Mouse (Mus musculus) brain, adult 10 weeks (tissue): ENCODE measurements around the gene Plp2. TPM values are rescaled to one million over a fixed set of nuclear protein-coding genes. Genes with fewer than 3 reads are reported as not detected.

Experiments used
- polyA plus RNA-seq: library from polyadenylated mRNA; stranded (reverse); fragments of 350-450 nt; fragmentation: Illumina TruSeq; extraction: RNeasy Lipid Tissue Mini Kit (QIAGEN cat#74804); gene quantifications from one replicate; pipeline ENCODE4 v1.2.3, GENCODE M21; 2015; ENCODE audit warnings: low read depth, low replicate concordance

The Plp2 gene
- 11.6 TPM for polyA plus RNA-seq

DNA sequence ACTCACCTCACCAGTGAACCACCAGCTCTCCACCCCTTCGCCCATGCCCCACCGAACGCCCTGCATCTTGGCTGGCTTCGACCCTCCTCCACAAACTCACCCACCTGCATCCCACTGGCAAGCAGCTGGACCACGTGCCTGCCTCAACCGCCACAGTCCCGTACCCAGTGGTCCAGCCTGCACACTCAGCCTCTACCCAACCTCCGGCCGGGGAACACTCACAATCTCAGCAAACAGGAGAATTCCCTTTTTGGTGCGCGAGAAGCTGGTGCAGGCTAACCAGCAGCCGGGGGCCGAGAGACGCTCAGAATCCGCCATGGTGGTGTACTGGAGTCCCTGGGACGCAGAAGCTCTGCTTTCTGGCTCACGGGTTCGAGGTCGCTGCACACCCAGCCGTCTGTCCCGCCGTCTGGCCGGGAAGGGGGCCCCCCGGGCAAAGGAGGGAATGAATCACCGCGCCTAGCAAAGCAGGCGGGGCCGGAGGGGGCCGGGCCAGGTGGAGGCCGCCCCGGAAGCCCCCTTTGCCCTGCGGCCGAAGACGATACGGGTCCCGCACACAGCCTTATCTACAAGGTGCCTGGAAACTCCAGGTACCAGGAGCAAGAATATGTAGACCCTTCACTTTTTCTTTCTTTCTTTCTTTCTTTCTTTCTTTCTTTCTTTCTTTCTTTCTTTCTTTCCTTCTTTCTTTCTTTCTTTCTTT, at the start of gene Plp2:
TSS of gene Plp2 (minus strand) at position 470 of the 703 bp plus-strand sequence.

DNA sequence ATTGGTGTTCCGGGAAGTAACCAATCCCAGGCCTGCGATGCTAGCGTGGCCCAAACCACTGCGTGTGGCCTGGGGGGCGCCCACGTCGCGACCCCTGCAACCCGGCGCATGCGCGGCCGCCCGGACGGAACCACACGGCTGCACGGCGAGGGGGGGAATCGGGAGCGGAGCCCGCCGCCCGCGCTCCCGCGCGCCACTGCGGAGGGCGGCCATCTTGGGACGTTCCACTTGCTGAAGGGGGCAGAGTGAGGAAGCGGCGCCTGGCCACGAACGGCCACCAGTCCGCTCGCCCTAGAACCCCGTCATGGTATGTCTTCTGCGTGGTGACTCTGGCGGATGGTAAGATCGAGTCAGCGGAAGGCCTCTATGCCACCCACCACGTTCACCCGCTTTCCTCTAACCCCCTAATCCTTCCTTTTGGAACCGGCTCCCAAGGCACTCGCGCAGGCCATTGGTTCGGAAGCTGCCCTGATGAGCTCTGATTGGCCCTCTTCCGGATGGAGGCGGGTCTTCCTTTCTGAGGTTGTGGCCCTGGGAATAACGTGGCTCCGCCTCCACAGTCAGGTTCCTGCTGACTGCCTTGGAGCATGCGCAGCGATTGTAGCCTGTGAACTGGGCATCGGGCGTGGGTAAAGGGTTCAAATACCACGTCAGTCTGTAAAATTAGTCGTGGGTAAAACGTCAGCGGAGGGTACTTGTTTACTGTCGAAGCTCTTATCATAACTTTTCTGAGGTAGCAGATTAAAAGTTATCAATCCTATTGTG, 43.1 kb upstream of the Plp2 start, which contains the start of gene Wdr45:
TSS of gene Wdr45 (plus strand) at position 199 of the 765 bp plus-strand sequence.

DNA sequence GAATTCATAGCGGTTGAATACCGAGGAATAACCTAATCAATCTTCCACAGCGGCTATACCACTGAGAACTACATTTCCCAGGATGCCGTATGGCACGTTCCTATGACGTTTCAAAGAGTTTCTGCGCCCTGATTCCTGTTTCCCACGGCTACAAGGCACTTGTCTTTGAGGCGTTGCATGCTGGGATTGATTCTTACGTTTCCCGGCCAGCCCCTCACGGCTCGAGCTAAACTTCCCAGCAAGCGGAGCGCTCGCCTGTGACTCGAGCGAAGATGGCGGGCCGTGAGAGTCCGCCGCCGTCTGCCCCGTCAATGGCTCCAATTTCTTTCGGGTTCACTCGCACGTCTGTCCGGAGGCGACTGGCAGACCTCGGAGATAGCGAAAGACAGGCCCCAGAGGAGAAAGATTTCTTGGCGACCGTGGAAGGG, 25.8 kb upstream of the Plp2 start, which contains the start of gene Gpkow:
TSS of gene Gpkow (plus strand) at position 178 of the 428 bp plus-strand sequence.

DNA sequence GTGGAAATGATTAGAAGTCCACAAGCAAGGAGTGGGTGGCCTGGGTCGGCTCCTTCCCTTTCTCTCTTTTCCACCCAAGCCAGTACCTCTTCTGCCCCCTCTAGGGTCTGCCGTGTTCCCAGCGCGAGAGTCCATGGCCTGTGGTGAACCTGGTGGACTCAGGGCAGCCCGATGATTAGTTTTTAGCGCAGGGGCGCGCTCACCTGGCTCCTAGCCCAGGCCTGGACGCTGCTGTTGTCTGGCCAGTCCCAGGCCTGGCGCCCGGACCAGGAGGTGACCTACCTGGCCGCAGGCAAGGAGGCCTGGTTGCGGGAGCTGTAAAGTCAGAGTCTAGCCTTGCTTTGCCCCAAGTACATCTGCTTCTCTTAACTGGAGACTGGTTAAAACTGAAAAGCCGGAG, 9.7 kb upstream of the Plp2 start, which contains the start of gene Magix:
TSS of gene Magix (minus strand) at position 388 of the 400 bp plus-strand sequence.

DNA sequence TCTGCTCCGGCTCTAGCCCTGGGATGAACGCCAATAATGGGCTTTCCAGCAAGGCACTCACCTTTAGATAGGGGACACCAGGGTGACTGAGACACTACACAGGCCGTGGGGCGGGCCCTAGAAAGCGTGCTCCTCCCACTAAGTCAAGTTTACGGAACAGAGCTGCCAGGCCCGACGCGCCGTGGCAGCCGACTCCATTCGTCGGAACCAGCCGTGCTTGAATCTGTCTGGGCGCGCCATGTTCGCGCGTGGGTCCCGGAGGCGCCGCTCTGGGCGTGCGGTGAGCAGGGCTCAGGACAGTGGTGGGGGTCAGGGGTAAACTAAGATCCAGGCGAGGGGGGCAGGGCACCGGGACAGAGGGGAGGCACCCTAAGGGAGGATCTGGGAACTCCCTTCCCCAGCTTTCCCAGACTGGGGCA, 14.0 kb downstream of the Plp2 start, which contains the start of gene Prickle3:
TSS of gene Prickle3 (plus strand) at position 40 of the 419 bp plus-strand sequence.

DNA sequence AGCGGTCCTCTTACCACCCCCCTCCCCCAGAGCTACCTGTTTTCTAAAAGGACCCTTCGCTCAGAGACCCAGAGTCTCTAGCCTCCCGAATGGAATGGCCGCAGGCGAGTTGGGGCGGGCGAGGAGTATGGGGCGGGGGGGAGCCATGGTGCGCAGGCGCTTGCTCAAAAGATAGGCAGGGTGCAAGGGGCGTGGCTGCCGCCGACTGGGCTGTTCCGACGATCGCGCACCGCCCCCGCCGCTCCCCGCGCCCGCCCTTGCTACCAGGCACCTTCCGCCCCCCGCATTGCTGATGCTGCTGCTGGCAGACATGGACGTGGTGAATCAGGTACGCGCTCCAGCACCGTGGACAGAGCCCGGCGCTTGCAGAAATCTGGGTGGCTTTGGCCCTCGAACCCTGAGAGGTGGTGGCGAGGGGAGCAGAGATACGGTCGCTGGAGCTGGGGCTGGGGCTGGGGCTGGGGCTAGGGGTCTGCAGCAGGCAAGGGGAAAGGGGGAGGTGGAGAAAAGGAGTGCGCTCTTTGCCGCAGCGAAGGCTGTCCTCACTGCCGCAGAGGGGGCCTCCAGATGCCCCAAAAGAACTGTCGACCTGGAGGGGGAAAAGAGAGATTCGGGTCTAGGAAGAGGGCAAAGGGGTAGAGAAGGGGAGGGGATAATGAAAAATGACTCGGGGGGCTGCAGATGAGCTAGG, 32.6 kb downstream of the Plp2 start, which contains the start of gene Syp:
TSS of gene Syp (plus strand) at position 71 of the 691 bp plus-strand sequence.

Other genes with a start within 250 kb of the Plp2 start
- gene Foxp3, start 97.7 kb downstream of the Plp2 start, polyA plus RNA-seq: not detected
- gene Ppp1r3f, start 97.1 kb downstream of the Plp2 start, polyA plus RNA-seq: 17.3 TPM
- gene Ccdc22, start 65.9 kb downstream of the Plp2 start, polyA plus RNA-seq: 26.3 TPM
- 0.07 TPM for gene Cacna1f, start 64.3 kb downstream of the Plp2 start, polyA plus RNA-seq
- 1,230 TPM for gene Syp, start 32.9 kb downstream of the Plp2 start, polyA plus RNA-seq
- 2.5 TPM for gene Prickle3, start 14.1 kb downstream of the Plp2 start, polyA plus RNA-seq
- 0.33 TPM for gene Magix, start 9.9 kb upstream of the Plp2 start, polyA plus RNA-seq
- gene Gpkow, start 25.7 kb upstream of the Plp2 start, polyA plus RNA-seq: 41.6 TPM
- gene Wdr45, start 42.9 kb upstream of the Plp2 start, polyA plus RNA-seq: 61.8 TPM
- not detected for gene Gm45208, start 50.9 kb upstream of the Plp2 start, polyA plus RNA-seq
- gene Praf2, start 57.0 kb upstream of the Plp2 start, polyA plus RNA-seq: 124 TPM
- 6.7 TPM for gene Ccdc120, start 79.5 kb upstream of the Plp2 start, polyA plus RNA-seq
- gene Tfe3, start 91.2 kb upstream of the Plp2 start, polyA plus RNA-seq: 24.9 TPM
- gene Gripap1, start 118.4 kb upstream of the Plp2 start, polyA plus RNA-seq: 88.6 TPM
- 6.4 TPM for gene Kcnd1, start 150.9 kb upstream of the Plp2 start, polyA plus RNA-seq
- gene Otud5, start 170.0 kb upstream of the Plp2 start, polyA plus RNA-seq: 71.5 TPM
- 47.5 TPM for gene Pim2, start 206.9 kb upstream of the Plp2 start, polyA plus RNA-seq
- gene Slc35a2, start 212.6 kb upstream of the Plp2 start, polyA plus RNA-seq: 30.6 TPM
- 133 TPM for gene Pqbp1, start 227.9 kb upstream of the Plp2 start, polyA plus RNA-seq
- gene Timm17b, start 228.0 kb upstream of the Plp2 start, polyA plus RNA-seq: 29.9 TPM
- not detected for gene Gm10491, start 236.4 kb upstream of the Plp2 start, polyA plus RNA-seq
- gene Gm10490, start 238.2 kb upstream of the Plp2 start, polyA plus RNA-seq: not detected
- 229 TPM for gene Pcsk1n, start 248.4 kb upstream of the Plp2 start, polyA plus RNA-seq